Mouse (Mus musculus) C2C12 (cell line): ENCODE measurements around the gene Cfap70. TPM values are rescaled to one million over a fixed set of nuclear protein-coding genes. Genes with fewer than 3 reads are reported as not detected.

ENCODE experiments used
- H3K27me3 ChIP-seq: one replicate; pipeline ENCODE4 v1.6.1; 2011; ENCODE audit not compliant: control insufficient read depth, insufficient read depth, insufficient read length
- H3K36me3 ChIP-seq: one replicate; pipeline ENCODE4 v1.6.1; 2011; ENCODE audit not compliant: control insufficient read depth, insufficient read depth
- H3K4me3 ChIP-seq: one replicate; pipeline ENCODE4 v1.5.1; 2011; ENCODE audit warnings: mild to moderate bottlenecking, control low read depth; ENCODE audit not compliant: poor library complexity, insufficient read depth, severe bottlenecking
- H3K79me2 ChIP-seq: one replicate; pipeline ENCODE4 v1.6.1; 2011; ENCODE audit not compliant: control insufficient read depth, insufficient read depth
- H3K79me3 ChIP-seq: one replicate; pipeline ENCODE4 v1.6.1; 2011; ENCODE audit warnings: low read depth, control low read depth
- H3ac ChIP-seq: one replicate; pipeline ENCODE3; 2011; ENCODE audit warnings: low read depth; ENCODE audit not compliant: control insufficient read depth, insufficient read length
- CEBPB ChIP-seq: IDR thresholded peaks from one replicate; pipeline ENCODE4 v1.6.1; 2011; ENCODE audit warnings: low read depth, mild to moderate bottlenecking, control low read depth, moderate library complexity
- CTCF ChIP-seq: IDR thresholded peaks from one replicate; pipeline ENCODE4 v1.5.1; 2011; ENCODE audit not compliant: control insufficient read depth, insufficient read depth, insufficient read length
- FOSL1 ChIP-seq: IDR thresholded peaks from one replicate; pipeline ENCODE4 v1.8.0; 2011; ENCODE audit warnings: mild to moderate bottlenecking, low read length; ENCODE audit not compliant: poor library complexity, insufficient read depth, severe bottlenecking
- MAX ChIP-seq: IDR thresholded peaks from one replicate; pipeline ENCODE4 v1.6.1; 2011; ENCODE audit warnings: mild to moderate bottlenecking, control low read depth
- MYOD1 ChIP-seq: IDR thresholded peaks from one replicate; pipeline ENCODE4 v1.6.1; 2011; ENCODE audit warnings: low read depth; ENCODE audit not compliant: control insufficient read depth, insufficient read length
- MYOG ChIP-seq: IDR thresholded peaks from one replicate; pipeline ENCODE4 v1.6.1; 2011; ENCODE audit not compliant: control insufficient read depth, insufficient read length; ENCODE audit errors: extremely low read depth
- USF1 ChIP-seq: IDR thresholded peaks from one replicate; pipeline ENCODE4 v1.6.1; 2011; ENCODE audit warnings: low read depth, mild to moderate bottlenecking, control low read depth, moderate library complexity
- polyA plus RNA-seq: library from polyadenylated mRNA; unstranded; fragments of >200 nt; fragmentation: generic; extraction: Trizol; gene quantifications from one replicate; pipeline ENCODE4 v1.2.1, GENCODE M21; 2012; ENCODE audit warnings: missing spikeins

The Cfap70 gene
- polyA plus RNA-seq, 1 experiment: 0.01 TPM

DNA sequence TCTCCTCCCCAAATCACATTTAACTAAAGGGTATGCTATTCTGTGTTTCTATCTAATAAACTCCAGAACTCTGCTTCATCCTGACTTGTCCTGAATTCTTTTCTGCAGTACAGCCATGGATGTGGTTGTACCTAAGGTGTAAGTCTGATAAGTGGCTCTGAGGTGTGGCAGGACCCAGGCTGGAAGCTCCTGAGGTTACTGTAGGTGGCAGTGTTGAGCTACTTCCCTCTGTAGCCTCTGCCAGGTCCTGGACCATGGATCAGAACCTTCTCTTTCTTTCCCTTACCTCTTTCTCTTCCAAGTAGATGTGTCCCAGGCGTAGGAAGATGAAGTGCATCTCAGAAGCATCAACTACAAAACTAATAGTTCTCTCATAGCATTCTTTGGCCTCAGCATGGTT, 52.0 kb downstream of the Cfap70 start:
- no peaks in the 10 kb centered on the region for H3K79me3 ChIP-seq
- no peaks in the 10 kb centered on the region for H3K79me2 ChIP-seq
- TF ChIP-seq MYOD1 (no peak), MYOG (no peak), CEBPB (no peak), MAX (no peak), CTCF (peak; percentile 65)
- no peaks in the 10 kb centered on the region for H3K36me3 ChIP-seq
- H3K4me3 ChIP-seq: no peak overlapping the region
- no peak overlapping the region for H3ac ChIP-seq
- no peaks in the 10 kb centered on the region for H3K27me3 ChIP-seq

DNA sequence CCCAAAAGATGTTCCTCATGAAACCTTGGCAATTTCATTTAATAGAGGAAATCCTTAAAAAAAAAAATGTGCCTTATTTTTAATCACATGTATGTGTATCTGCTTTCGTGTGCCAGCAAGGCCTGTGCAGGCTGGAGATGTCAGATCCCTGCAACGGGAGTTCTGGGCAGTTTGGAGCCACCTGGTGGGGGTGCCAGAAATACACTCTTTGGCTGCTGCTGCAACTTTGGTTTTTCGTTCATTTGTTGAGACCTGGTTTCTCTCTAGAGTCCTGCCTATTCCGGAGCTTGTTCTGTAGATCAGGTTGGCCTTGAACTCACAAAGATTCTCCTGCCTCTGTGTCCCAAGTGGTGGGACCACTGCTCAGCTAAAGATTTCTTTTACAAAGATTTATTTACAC, 53.2 kb downstream of the Cfap70 start:
- no peak overlapping the region for H3ac ChIP-seq
- no peaks in the 10 kb centered on the region for H3K79me2 ChIP-seq
- no peaks in the 10 kb centered on the region for H3K79me3 ChIP-seq
- no peak for TF ChIP-seq MAX
- TF ChIP-seq USF1: no peak
- no peak for TF ChIP-seq MYOD1
- no peak for TF ChIP-seq CEBPB
- TF ChIP-seq CTCF: peak; percentile 28
- no peak for TF ChIP-seq FOSL1
- TF ChIP-seq MYOG: no peak
- H3K4me3 ChIP-seq: no peak overlapping the region
- H3K27me3 ChIP-seq: no peaks in the 10 kb centered on the region
- H3K36me3 ChIP-seq: no peaks in the 10 kb centered on the region

DNA sequence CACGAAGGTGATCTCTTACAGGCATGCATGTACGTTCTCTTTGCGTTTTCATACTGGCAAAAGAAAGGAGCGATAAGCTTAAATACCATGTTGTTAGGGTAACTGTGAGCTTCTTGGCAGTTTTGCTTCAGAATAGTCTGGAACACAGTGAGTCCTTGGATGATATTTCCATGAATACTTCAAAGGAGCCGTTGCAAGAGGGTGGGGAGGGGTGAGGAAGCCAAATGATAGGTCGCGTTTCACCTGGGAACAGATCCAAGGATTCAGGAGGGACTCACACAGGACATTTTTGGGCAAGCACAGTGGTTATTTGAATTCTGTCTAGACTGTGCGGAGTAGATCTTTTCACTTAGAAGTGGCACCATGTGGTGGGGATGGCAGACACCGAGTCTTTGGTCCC, 54.8 kb downstream of the Cfap70 start:
- Histone ChIP-seq H3K27me3 (no peaks in the 10 kb centered on the region), H3K79me3 (no peaks in the 10 kb centered on the region), H3K79me2 (peaks cover 9% of the 10 kb centered on the region), H3ac (no peak overlapping the region), H3K36me3 (no peaks in the 10 kb centered on the region), H3K4me3 (no peak overlapping the region)
- TF ChIP-seq USF1: no peak
- no peak for TF ChIP-seq FOSL1

DNA sequence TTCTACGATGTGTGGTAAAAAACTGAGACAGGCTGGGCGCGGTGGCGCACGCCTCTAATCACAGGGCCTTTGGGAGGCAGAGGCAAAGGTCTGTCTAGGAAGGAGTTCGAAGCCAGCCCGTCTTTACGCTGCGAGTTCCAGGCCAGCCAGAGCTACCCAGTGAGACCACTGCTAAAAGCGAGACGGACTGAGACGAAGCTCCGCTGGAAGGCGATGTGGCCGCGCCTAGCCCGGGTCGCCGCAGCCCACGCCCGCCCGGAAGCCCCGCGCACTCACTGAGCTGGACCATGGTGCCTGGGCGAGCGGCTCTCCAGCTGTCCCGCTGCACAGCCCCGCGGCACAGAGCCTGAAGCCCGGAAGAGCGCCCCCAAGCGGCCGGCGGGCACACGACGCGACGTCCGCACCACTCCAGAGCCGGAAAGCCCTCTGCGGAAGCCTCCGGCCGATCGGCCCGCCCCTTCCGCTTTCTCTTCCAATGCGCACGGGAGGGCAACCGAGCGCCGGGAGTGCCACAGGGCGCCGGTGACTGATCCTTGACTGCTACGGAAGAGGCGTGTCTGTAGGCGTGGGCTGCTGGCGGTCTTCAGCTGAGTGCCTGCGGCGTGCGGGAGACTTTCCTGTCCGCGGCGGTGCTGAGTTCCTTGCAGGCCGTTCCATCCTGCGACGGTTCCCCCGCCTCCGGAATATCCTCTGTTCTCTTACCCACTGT, 58.7 kb downstream of the Cfap70 start, which contains the start of gene Mrps16:
Gene Mrps16, minus strand, starts transcription at position 430 of the 709 bp plus-strand sequence.
- Histone ChIP-seq H3K79me2 (peaks cover 23% of the 10 kb centered on the region), H3K4me3 (peak within 1 kb of the TSS; percentile 69), H3K79me3 (peaks cover 3% of the 10 kb centered on the region), H3ac (peak within 1 kb of the TSS; percentile 97), H3K36me3 (peaks cover 26% of the 10 kb centered on the region), H3K27me3 (no peaks in the 10 kb centered on the region)
- TF ChIP-seq USF1: no peak
- no peak for TF ChIP-seq FOSL1
- TF ChIP-seq CTCF: peak; percentile 96
- no peak for TF ChIP-seq MYOG
- no peak for TF ChIP-seq MYOD1
- TF ChIP-seq CEBPB: no peak
- peak; percentile 88 for TF ChIP-seq MAX

DNA sequence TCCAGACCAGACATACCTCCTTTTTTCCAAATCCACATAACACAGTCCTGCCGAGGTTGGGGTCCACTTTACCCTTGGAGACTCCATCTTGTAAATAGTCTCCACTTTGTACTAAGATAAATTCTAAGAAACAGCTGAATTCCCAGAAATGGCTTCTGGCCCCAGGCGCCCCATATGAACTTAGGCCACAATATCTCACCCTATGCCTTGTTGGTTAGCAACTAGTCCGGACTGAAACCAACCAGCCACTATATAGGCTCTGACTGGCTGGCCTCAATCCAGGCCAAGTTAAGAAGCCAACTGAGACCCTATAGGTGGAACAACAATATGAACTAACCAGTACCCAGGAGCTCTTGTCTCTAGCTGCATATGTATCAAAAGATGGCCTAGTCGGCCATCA, 59.7 kb downstream of the Cfap70 start:
- TF ChIP-seq USF1: no peak
- TF ChIP-seq CEBPB: no peak
- no peak for TF ChIP-seq CTCF
- no peak for TF ChIP-seq MYOD1
- TF ChIP-seq MAX: no peak
- no peak for TF ChIP-seq MYOG
- no peak for TF ChIP-seq FOSL1
- H3K79me2 ChIP-seq: peaks cover 33% of the 10 kb centered on the region
- H3K36me3 ChIP-seq: peaks cover 31% of the 10 kb centered on the region
- H3K4me3 ChIP-seq: peak overlapping the region; percentile 69
- peaks cover 13% of the 10 kb centered on the region for H3K79me3 ChIP-seq
- no peak overlapping the region for H3ac ChIP-seq
- no peaks in the 10 kb centered on the region for H3K27me3 ChIP-seq
